Mouse (Mus musculus) G1E-ER4 (cell line): ENCODE results near the gene Elac2. TPM values are rescaled to one million over a fixed set of nuclear protein-coding genes. Genes with fewer than 3 reads are reported as not detected.

Experiments
- GATA1 ChIP-seq: IDR thresholded peaks from one replicate; pipeline ENCODE4 v1.8.0; 2012; ENCODE audit warnings: low read length, inconsistent platforms
- polyA plus RNA-seq: library from polyadenylated mRNA; stranded (reverse); fragments of >175 nt; gene quantifications from 2 replicates; pipeline ENCODE4 v1.2.3, GENCODE M21; 2012

Elac2 gene
- polyA plus RNA-seq: 42.1 and 50.3 TPM in 2 replicates

- no peak for TF ChIP-seq GATA1
Observed at GRCm38 (mm10) chr11:64978720-64979488, at the start of gene Elac2. Elac2 (plus strand) TSS chr11:64979038.

- TF ChIP-seq GATA1: no peak
Observed at GRCm38 (mm10) chr11:64929130-64929529, 49.7 kb upstream of the Elac2 start.

- TF ChIP-seq GATA1: no peak
Observed at GRCm38 (mm10) chr11:64931060-64931770, 47.6 kb upstream of the Elac2 start.

GRCm38 (mm10) chr11:64937226-64937625, 41.6 kb upstream of the Elac2 start:
- TF ChIP-seq GATA1: no peak

GRCm38 (mm10) chr11:64941193-64941592, 37.6 kb upstream of the Elac2 start:
- no peak for TF ChIP-seq GATA1

GRCm38 (mm10) chr11:64949782-64950181, 29.1 kb upstream of the Elac2 start:
- no peak for TF ChIP-seq GATA1

- no peak for TF ChIP-seq GATA1
Observed at GRCm38 (mm10) chr11:64956962-64957729, 21.7 kb upstream of the Elac2 start.

- no peak for TF ChIP-seq GATA1
Observed at GRCm38 (mm10) chr11:64962629-64963028, 16.2 kb upstream of the Elac2 start.

GRCm38 (mm10) chr11:64968507-64968906, 10.3 kb upstream of the Elac2 start:
- no peak for TF ChIP-seq GATA1

GRCm38 (mm10) chr11:64968939-64969342, 9.9 kb upstream of the Elac2 start:
- no peak for TF ChIP-seq GATA1

- no peak for TF ChIP-seq GATA1
Observed at GRCm38 (mm10) chr11:64971471-64971988, 7.3 kb upstream of the Elac2 start.

- no peak for TF ChIP-seq GATA1
Observed at GRCm38 (mm10) chr11:64972418-64972817, 6.4 kb upstream of the Elac2 start.

- TF ChIP-seq GATA1: no peak
Observed at GRCm38 (mm10) chr11:64979489-64979845, 629 bp downstream of the Elac2 start.

- no peak for TF ChIP-seq GATA1
Observed at GRCm38 (mm10) chr11:64988556-64988955, 9.7 kb downstream of the Elac2 start.

- TF ChIP-seq GATA1: no peak
Observed at GRCm38 (mm10) chr11:64998439-64998838, 19.6 kb downstream of the Elac2 start.

GRCm38 (mm10) chr11:64999685-65000084, 20.8 kb downstream of the Elac2 start:
- TF ChIP-seq GATA1: no peak
